Mouse (Mus musculus) kidney, adult 2 months (tissue): ENCODE measurements at regions not wholly inside any gene's neighbourhood (a gene's known extent, or its start where the extent isn't known, plus 50 kb on each side); places are given as distances from the start of the nearest gene placed in this dataset.

ENCODE experiments used
- CTCF ChIP-seq: fragments of 200-500 bp; conservative IDR thresholded peaks from 2 replicates; pipeline ENCODE4 v1.5.1; 2011; ENCODE audit warnings: low read depth, mild to moderate bottlenecking, control low read depth, low read length, moderate library complexity, mixed read lengths; ENCODE audit not compliant: insufficient read depth, insufficient read length
- POLR2A ChIP-seq: fragments of 200-500 bp; IDR thresholded peaks from one replicate; pipeline ENCODE4 v1.6.1; 2011; ENCODE audit warnings: low read depth, low read length, control low read depth

DNA sequence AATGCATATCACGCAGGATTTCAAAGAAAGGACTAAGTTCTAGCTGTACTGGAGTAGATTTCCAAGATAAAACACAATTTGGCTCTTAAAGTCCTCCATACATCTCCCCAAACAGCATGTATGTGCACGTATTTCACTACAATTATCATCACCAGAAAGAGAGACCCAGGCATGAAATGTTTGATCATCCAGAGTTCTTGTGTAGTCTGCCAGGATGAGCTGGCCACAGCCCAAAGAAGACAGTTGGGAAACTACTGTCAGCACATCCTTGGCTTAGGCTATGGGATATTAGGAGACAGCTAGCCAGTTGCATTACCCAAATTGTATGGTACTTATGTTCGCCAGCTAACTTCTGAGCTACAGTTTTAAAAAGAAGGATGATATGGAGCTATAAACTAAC lies 1216.3 kb downstream of the Pcdh9 start:
- TF ChIP-seq POLR2A = no peak
- TF ChIP-seq CTCF = no peak
